Mouse (Mus musculus) neural tube, embryonic 12.5 days (tissue): ENCODE data around the gene Dis3l2. TPM values are rescaled to one million over a fixed set of nuclear protein-coding genes. Genes with fewer than 3 reads are reported as not detected.

Experiments
- ATAC-seq: fragments of 200-750 bp; cut with Nextera tagmentation; 2 replicates; pipeline ENCODE4 v1.8.0; 2017; ENCODE audit warnings: low read depth, mild to moderate bottlenecking, moderate TSS enrichment, moderate library complexity; ENCODE audit not compliant: low FRiP score
- H3K27ac ChIP-seq: fragments of 300-500 bp; sonication (generic); 2 replicates; pipeline ENCODE4 v1.5.1; 2016
- H3K27me3 ChIP-seq: fragments of 300-500 bp; sonication (generic); replicated peaks from 2 replicates; pipeline ENCODE4 v1.6.1; 2016; ENCODE audit warnings: mild to moderate bottlenecking
- H3K36me3 ChIP-seq: fragments of 300-500 bp; sonication (generic); 2 replicates; pipeline ENCODE4 v1.6.1; 2016; ENCODE audit warnings: mild to moderate bottlenecking
- H3K4me1 ChIP-seq: fragments of 300-500 bp; sonication (generic); 2 replicates; pipeline ENCODE4 v1.6.1; 2016
- H3K4me2 ChIP-seq: fragments of 300-500 bp; sonication (generic); replicated peaks from 2 replicates; pipeline ENCODE4 v1.6.1; 2016; ENCODE audit warnings: mild to moderate bottlenecking
- H3K4me3 ChIP-seq: fragments of 300-500 bp; sonication (generic); 2 replicates; pipeline ENCODE4 v1.5.1; 2016
- H3K9ac ChIP-seq: fragments of 300-500 bp; sonication (generic); 2 replicates; pipeline ENCODE4 v1.6.1; 2016; ENCODE audit warnings: mild to moderate bottlenecking
- H3K9me3 ChIP-seq: fragments of 300-500 bp; sonication (generic); 2 replicates; pipeline ENCODE4 v1.6.1; 2016; ENCODE audit warnings: mild to moderate bottlenecking
- WGBS: fragments of 180-500 bp; shearing (Covaris S2); methylation state at CpG from one replicate; pipeline ENCODE4 v1.1.7; 2016; 5-methylcytosine and 5-hydroxymethylcytosine counted together
- polyA plus RNA-seq: library from polyadenylated mRNA; unstranded; fragments of >200 nt; fragmentation: Nextera tagmentation; extraction: Ambion mirVana; gene quantifications from 2 replicates; pipeline ENCODE4 v1.2.1, GENCODE M21; 2016

The Dis3l2 gene
- polyA plus RNA-seq, 1 experiment from 2014 or later = 40.7 TPM

DNA sequence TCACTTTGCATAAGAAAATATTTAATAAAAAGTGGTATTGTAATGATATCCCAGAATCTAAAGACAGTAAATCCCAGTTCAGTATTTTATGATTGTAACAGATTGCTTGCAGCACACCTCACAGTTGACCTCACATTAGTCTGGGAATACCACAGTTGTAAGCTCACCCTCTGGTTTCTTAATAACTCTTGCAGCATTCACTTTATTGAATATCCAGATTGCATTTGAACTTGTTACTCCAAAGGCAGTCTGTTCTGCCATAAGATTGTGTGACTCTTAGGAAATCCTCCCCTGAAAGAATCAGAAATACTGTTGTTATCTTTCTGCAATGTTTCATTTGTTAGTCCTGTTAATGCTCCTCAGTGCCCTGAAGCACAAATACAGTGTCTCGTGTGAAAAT, 230.0 kb downstream of the Dis3l2 start:
- Histone ChIP-seq H3K36me3 (peaks cover 4% of the 10 kb centered on the region; the same call in 1 of the 2 replicates), H3K9ac (no peak overlapping the region), H3K27ac (no peak overlapping the region), H3K4me2 (no peak overlapping the region), H3K4me3 (no peak overlapping the region), H3K27me3 (no peaks in the 10 kb centered on the region), H3K4me1 (no peaks in the 10 kb centered on the region), H3K9me3 (no peaks in the 10 kb centered on the region)
- 90% methylated on average over 1 of the region's 1 CpGs for WGBS
- no peak for ATAC-seq

DNA sequence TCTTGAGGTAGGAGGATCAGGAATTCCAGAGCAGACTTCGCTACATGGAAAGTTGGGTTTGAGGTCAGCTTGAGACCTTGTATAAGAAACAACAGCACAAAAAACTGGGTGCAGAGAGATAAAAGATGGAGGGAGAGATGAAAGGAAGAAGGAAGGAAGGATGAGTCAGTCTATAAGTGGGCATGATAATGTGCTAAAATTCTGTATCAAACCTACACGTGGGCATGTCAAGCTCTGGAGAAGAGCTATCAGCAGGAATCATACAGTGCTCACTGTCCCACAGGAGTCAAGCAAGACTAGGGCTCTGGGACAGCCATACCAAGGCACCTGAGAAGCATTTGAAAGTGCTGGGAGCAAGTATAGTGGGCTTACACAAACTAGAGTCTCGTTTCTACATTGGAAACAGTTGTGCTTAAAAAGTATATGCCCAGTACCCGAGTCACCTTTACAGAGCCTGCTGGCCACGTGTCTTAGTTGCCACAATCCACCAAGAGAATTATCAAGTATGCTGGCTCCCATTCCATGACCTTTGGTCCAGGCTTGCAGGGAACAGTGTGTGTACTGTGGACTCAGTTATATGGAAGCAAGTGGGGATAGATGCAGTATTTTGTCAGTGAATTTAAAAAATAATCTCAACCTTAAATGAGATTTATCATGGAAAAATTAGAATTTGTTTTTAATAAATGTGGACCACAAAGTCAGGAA, 248.0 kb downstream of the Dis3l2 start:
- ATAC-seq = no peak
- Histone ChIP-seq H3K4me3 (no peak overlapping the region), H3K27ac (no peak overlapping the region), H3K27me3 (no peaks in the 10 kb centered on the region), H3K9me3 (no peaks in the 10 kb centered on the region), H3K9ac (no peak overlapping the region), H3K36me3 (no peaks in the 10 kb centered on the region), H3K4me2 (no peak overlapping the region), H3K4me1 (no peaks in the 10 kb centered on the region)
- 86% methylated on average over 5 of the region's 5 CpGs for WGBS

- H3K27me3 ChIP-seq = no peaks in the 10 kb centered on the region
- no peak for ATAC-seq
Measured at GRCm38 (mm10) chr1:86955801-86956200, 252.2 kb downstream of the Dis3l2 start.

GRCm38 (mm10) chr1:86968261-86968964, 264.8 kb downstream of the Dis3l2 start:
- Histone ChIP-seq H3K27ac (no peak overlapping the region), H3K4me3 (no peak overlapping the region), H3K9ac (no peak overlapping the region), H3K4me1 (peaks cover 16% of the 10 kb centered on the region; the same call in 1 of the 2 replicates), H3K27me3 (no peaks in the 10 kb centered on the region), H3K36me3 (0 out of 2 replicates have a peak, but pooled peaks cover under 1% of the 10 kb centered on the region), H3K4me2 (no peak overlapping the region), H3K9me3 (no peaks in the 10 kb centered on the region)
- 40% methylated on average over 6 of the region's 6 CpGs for WGBS
- ATAC-seq = no peak

More at GRCm38 (mm10) chr1:86955801-86956200, 252.2 kb downstream of the Dis3l2 start:
- H3K27ac ChIP-seq = no peak overlapping the region
- no peak overlapping the region for H3K9ac ChIP-seq
- H3K4me3 ChIP-seq = no peak overlapping the region
- no peak overlapping the region for H3K4me2 ChIP-seq
- peaks cover 2% of the 10 kb centered on the region; the same call in 1 of the 2 replicates for H3K36me3 ChIP-seq
- H3K4me1 ChIP-seq = no peaks in the 10 kb centered on the region
- H3K9me3 ChIP-seq = no peaks in the 10 kb centered on the region

DNA sequence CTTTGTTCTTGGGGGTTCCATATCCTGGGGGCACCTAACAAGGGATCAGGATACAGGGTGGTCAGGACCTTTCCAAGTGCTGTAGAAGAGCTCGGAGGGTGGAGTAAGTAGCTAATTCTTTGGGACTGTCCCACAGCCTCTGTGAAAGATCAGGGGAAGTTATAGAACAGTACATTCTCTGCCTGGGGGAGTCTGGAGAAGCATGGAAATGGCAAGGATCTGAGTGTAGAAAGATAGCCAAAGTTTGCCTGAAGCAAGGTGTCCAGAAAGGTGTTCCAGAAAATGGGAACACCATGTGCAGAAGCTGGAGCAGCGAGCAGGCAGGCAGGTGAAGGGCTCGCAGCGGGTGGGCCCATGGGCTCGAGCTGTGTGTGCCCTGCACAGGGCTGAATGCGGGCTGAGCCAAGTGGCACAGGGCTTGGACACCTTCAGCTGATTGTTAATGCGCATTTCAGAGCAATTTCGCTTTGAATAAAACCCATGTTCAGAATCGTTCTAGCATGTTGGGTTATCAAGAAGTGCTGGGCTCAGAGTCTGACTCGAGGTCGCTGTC, 265.6 kb downstream of the Dis3l2 start:
- H3K4me1 ChIP-seq = peaks cover 16% of the 10 kb centered on the region; the same call in 1 of the 2 replicates
- WGBS = 61% methylated on average over 11 of the region's 11 CpGs
- H3K27ac ChIP-seq = no peak overlapping the region
- peaks cover 2% of the 10 kb centered on the region; the same call in 1 of the 2 replicates for H3K36me3 ChIP-seq
- no peak overlapping the region for H3K4me2 ChIP-seq
- no peak overlapping the region for H3K4me3 ChIP-seq
- ATAC-seq = no peak
- no peaks in the 10 kb centered on the region for H3K9me3 ChIP-seq
- 0 out of 2 replicates have a peak overlapping the region, but pooled peaks have one; percentile 1 for H3K9ac ChIP-seq
- no peaks in the 10 kb centered on the region for H3K27me3 ChIP-seq

- Histone ChIP-seq H3K27me3 (no peaks in the 10 kb centered on the region), H3K4me1 (peaks cover 16% of the 10 kb centered on the region; the same call in 1 of the 2 replicates), H3K4me2 (no peak overlapping the region), H3K36me3 (peaks cover 2% of the 10 kb centered on the region; the same call in 1 of the 2 replicates), H3K9ac (no peak overlapping the region), H3K4me3 (no peak overlapping the region), H3K27ac (no peak overlapping the region), H3K9me3 (no peaks in the 10 kb centered on the region)
- 43% methylated on average over 1 of the region's 1 CpGs for WGBS
- ATAC-seq = no peak
Measured at GRCm38 (mm10) chr1:86972693-86973092, 269.1 kb downstream of the Dis3l2 start.

GRCm38 (mm10) chr1:86977018-86977417, 273.4 kb downstream of the Dis3l2 start:
- Histone ChIP-seq H3K9me3 (no peaks in the 10 kb centered on the region), H3K4me2 (no peak overlapping the region), H3K36me3 (peaks cover 2% of the 10 kb centered on the region; the same call in 1 of the 2 replicates), H3K9ac (no peak overlapping the region), H3K4me3 (no peak overlapping the region), H3K27me3 (no peaks in the 10 kb centered on the region), H3K4me1 (no peaks in the 10 kb centered on the region), H3K27ac (no peak overlapping the region)
- ATAC-seq = no peak
- WGBS = 90% methylated on average over 1 of the region's 1 CpGs

- Histone ChIP-seq H3K4me3 (no peak overlapping the region), H3K9me3 (no peaks in the 10 kb centered on the region), H3K4me2 (no peak overlapping the region), H3K4me1 (no peaks in the 10 kb centered on the region), H3K27me3 (0 out of 2 replicates have a peak, but pooled peaks cover 4% of the 10 kb centered on the region), H3K9ac (no peak overlapping the region), H3K36me3 (peaks cover 7% of the 10 kb centered on the region; the same call in 1 of the 2 replicates), H3K27ac (no peak overlapping the region)
- no peak for ATAC-seq
Measured at GRCm38 (mm10) chr1:86986372-86986771, 282.8 kb downstream of the Dis3l2 start.

DNA sequence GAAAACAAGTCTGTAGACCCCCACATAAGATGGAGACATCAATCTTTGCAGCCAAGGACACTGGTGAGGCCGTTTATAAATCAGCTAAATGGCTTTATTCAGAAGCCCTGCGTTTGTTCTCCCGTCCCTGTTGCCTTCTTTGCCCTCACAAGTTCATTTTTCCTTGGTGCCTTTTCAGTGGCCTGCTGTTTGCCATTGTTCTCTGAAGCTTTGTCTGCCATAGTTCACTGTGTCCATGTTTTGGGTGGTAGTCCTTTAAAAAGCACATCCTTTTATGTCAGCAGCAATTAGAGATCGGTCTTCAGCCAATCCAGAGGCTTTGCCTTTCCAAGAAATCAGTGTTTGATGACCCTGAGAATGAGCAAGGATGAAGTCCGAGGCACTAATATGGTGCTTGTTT, 289.2 kb downstream of the Dis3l2 start:
- no peak overlapping the region for H3K27ac ChIP-seq
- no peaks in the 10 kb centered on the region for H3K9me3 ChIP-seq
- no peak overlapping the region for H3K9ac ChIP-seq
- H3K4me1 ChIP-seq = peaks cover 12% of the 10 kb centered on the region; the same call in 1 of the 2 replicates
- 23% methylated on average over 5 of the region's 5 CpGs for WGBS
- 0 out of 2 replicates have a peak, but pooled peaks cover 18% of the 10 kb centered on the region for H3K27me3 ChIP-seq
- no peak overlapping the region for H3K4me2 ChIP-seq
- peaks cover 7% of the 10 kb centered on the region; the same call in 1 of the 2 replicates for H3K36me3 ChIP-seq
- ATAC-seq = no peak
- no peak overlapping the region for H3K4me3 ChIP-seq

DNA sequence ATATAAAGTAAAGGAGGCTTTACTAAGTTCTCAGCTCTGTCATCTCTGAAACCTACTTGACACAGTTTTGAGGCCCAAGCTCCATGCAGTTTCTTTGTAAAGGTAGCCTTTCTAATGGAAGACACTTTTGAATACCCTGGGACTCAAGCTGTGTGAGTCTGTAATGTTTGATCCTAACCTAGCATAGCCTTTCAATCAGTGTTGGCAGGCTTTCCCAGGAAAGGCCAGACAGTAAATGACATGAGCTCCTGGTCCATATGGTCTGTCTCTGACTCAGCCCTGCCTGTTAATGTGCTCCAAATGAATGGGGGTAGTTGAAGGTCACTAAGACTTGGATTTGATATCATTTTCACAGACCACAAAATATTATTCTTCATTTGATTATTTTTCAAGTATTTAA, 290.4 kb downstream of the Dis3l2 start:
- H3K27ac ChIP-seq = no peak overlapping the region
- 0 out of 2 replicates have a peak, but pooled peaks cover 18% of the 10 kb centered on the region for H3K27me3 ChIP-seq
- H3K4me1 ChIP-seq = peaks cover 12% of the 10 kb centered on the region; the same call in 1 of the 2 replicates
- no peak overlapping the region for H3K9ac ChIP-seq
- ATAC-seq = no peak
- H3K4me3 ChIP-seq = no peak overlapping the region
- H3K9me3 ChIP-seq = no peaks in the 10 kb centered on the region
- no peak overlapping the region for H3K4me2 ChIP-seq
- H3K36me3 ChIP-seq = peaks cover 7% of the 10 kb centered on the region; the same call in 1 of the 2 replicates

DNA sequence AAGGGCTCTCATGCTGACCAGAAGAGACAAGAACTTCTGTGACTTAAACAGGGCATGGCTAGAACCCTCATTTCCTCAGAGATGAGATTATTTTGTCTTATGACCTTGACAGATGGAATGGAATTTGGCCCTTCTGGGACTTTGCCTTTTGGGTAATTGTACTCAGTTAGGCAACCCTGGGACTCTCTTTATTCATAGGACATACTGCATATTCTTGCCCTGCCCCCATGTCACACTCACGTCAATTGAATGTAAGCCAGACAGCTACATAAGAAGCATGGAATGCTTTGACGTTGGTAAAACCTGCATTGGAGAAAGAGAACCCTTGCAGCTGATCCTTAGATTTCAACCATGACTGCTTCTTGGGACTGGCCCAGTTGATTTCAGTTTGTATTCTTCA, 294.4 kb downstream of the Dis3l2 start:
- Histone ChIP-seq H3K9me3 (no peaks in the 10 kb centered on the region), H3K27me3 (0 out of 2 replicates have a peak, but pooled peaks cover 14% of the 10 kb centered on the region), H3K36me3 (no peaks in the 10 kb centered on the region), H3K4me2 (no peak overlapping the region), H3K9ac (no peak overlapping the region), H3K27ac (no peak overlapping the region), H3K4me3 (no peak overlapping the region), H3K4me1 (peaks cover 22% of the 10 kb centered on the region)
- ATAC-seq = no peak
- 89% methylated on average over 2 of the region's 2 CpGs for WGBS

GRCm38 (mm10) chr1:87001365-87001764, 297.8 kb downstream of the Dis3l2 start:
- Histone ChIP-seq H3K4me1 (peaks cover 24% of the 10 kb centered on the region), H3K4me2 (no peak overlapping the region), H3K4me3 (no peak overlapping the region), H3K27ac (no peak overlapping the region), H3K9me3 (no peaks in the 10 kb centered on the region), H3K36me3 (no peaks in the 10 kb centered on the region), H3K9ac (no peak overlapping the region), H3K27me3 (0 out of 2 replicates have a peak, but pooled peaks cover 8% of the 10 kb centered on the region)
- 76% methylated on average over 5 of the region's 5 CpGs for WGBS
- no peak for ATAC-seq
